ENCODE assay signal across 7 mouse cellular contexts in the genomic region with DNA sequence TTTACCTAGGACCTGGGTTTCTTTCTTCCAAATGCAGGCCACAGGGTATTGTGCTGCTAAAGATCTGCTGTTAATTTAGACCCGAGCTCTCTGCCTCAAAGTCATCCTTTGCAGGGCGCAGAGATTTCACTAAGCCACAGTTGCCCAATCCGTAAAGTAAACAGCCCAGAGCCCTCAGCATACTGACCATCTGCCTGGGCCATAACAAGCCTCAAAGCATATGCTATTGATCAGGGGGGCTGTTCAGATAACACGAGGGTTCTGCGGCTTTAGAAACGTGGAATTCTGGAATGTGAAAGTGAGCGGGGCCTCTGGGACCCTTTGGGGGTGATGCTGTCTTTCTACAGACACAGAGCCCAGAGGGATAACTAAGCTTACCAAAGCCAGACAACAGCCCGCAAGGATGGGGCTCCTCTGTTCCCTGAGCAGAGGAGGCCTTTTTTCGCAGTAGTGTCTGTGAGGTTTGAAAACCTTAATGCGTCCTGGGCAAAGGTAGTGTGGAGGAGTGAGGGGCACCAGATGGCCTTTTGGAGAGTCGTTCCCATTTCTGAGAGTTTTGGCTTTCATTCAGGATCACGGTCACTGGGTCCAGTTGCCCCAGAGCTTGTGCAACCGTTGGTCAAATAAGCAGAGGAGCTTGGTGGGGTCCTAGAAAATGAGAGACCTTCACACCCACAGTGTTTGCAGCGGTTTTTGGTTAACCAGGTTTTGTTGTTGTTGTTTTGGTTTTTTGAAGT.
DNase-seq lines count a peak whose midpoint lies in the region; ATAC-seq and TF ChIP-seq lines count a peak whose summit lies in the region.

No protein-coding gene starts in this region.

- no peak overlapping the region for H3K27ac ChIP-seq in ES-Bruce4 (ENCODE audit: insufficient read depth, low read length)
- H3K27ac ChIP-seq in forebrain, embryonic 13.5 days, result peak overlapping the region; percentile 44; the same call in 1 of the 2 replicates
- H3K27ac ChIP-seq in liver, embryonic 14.5 days, result no peak overlapping the region
- 0 out of 2 replicates have a peak overlapping the region, but pooled peaks have one; percentile 59 for H3K27ac ChIP-seq in stomach, postnatal 0 days (replicated peaks)

- peaks cover 3% of the 10 kb centered on the region for H3K9me3 ChIP-seq in ES-Bruce4 (replicated peaks; ENCODE audit: control insufficient read depth, insufficient read depth, low read length, poor library complexity, severe bottlenecking)
- H3K9me3 ChIP-seq in forebrain, embryonic 13.5 days (replicated peaks), result no peaks in the 10 kb centered on the region
- H3K9me3 ChIP-seq in liver, embryonic 14.5 days (ENCODE audit: control insufficient read depth, low read length), result no peaks in the 10 kb centered on the region
- H3K9me3 ChIP-seq in stomach, postnatal 0 days (ENCODE audit: control insufficient read depth, low read length), result no peaks in the 10 kb centered on the region

- no peak for TF ChIP-seq CTCF in ES-Bruce4 (IDR thresholded peaks at IDR 0.05; ENCODE audit: low read depth, low read length)
- TF ChIP-seq CTCF in liver, embryonic 14.5 days (IDR thresholded peaks at IDR 0.05; ENCODE audit: low read depth), result no peak
- TF ChIP-seq CTCF in stomach, postnatal 0 days (IDR thresholded peaks at IDR 0.05; ENCODE audit: low read depth), result no peak

- 9% methylated on average over 14 of the region's 14 CpGs for WGBS in forebrain, embryonic 13.5 days
- WGBS in liver, embryonic 14.5 days (ENCODE audit: insufficient replicate concordance), result 36% methylated on average over 14 of the region's 14 CpGs
- WGBS in stomach, postnatal 0 days, result 39% methylated on average over 14 of the region's 14 CpGs

- peak; percentile 77 for DNase-seq in adipocyte (ENCODE audit: low spot score)
- DNase-seq in liver, embryonic 14.5 days (ENCODE audit: low read depth in 3 of 3, low spot score in 3 of 3), result no peak
- no peak for DNase-seq in stomach, postnatal 0 days (ENCODE audit: low spot score)
- DNase-seq in gastrocnemius, adult 18-20 months (ENCODE audit: low spot score), result no peak

- peak overlapping the region; percentile 73 for H3K4me2 ChIP-seq in forebrain, embryonic 13.5 days
- H3K4me2 ChIP-seq in liver, embryonic 14.5 days (ENCODE audit: low read depth), result peak overlapping the region; percentile 44
- peak overlapping the region; percentile 47 for H3K4me2 ChIP-seq in stomach, postnatal 0 days (replicated peaks; ENCODE audit: low read depth)

- no peaks in the 10 kb centered on the region for H3K27me3 ChIP-seq in ES-Bruce4 (ENCODE audit: control insufficient read depth, insufficient read depth, low read length, poor library complexity, severe bottlenecking)
- H3K27me3 ChIP-seq in forebrain, embryonic 13.5 days, result no peaks in the 10 kb centered on the region
- H3K27me3 ChIP-seq in liver, embryonic 14.5 days (ENCODE audit: control insufficient read depth, insufficient read depth, low read length), result no peaks in the 10 kb centered on the region
- no peaks in the 10 kb centered on the region for H3K27me3 ChIP-seq in stomach, postnatal 0 days (ENCODE audit: control insufficient read depth, insufficient read depth, low read length)

- peak; percentile 34 for ATAC-seq in forebrain, embryonic 13.5 days
- peak; percentile 58; the same call in 1 of the 2 replicates for ATAC-seq in liver, embryonic 14.5 days (ENCODE audit: insufficient read depth)
- ATAC-seq in stomach, postnatal 0 days (ENCODE audit: low FRiP score, low TSS enrichment), result no peak
- ATAC-seq in activated CD4-positive, CD25-positive, alpha-beta regulatory T cell, adult 4 months, result no peak

- peak overlapping the region; percentile 49 for H3K9ac ChIP-seq in ES-Bruce4 (ENCODE audit: low read depth, poor library complexity, severe bottlenecking)
- peak overlapping the region; percentile 76 for H3K9ac ChIP-seq in forebrain, embryonic 13.5 days
- no peak overlapping the region for H3K9ac ChIP-seq in liver, embryonic 14.5 days (replicated peaks)
- H3K9ac ChIP-seq in stomach, postnatal 0 days (ENCODE audit: low read length), result peak overlapping the region; percentile 28

- no peaks in the 10 kb centered on the region for H3K4me1 ChIP-seq in ES-Bruce4 (ENCODE audit: control insufficient read depth, insufficient read depth, low read length)
- peaks cover 38% of the 10 kb centered on the region for H3K4me1 ChIP-seq in forebrain, embryonic 13.5 days
- H3K4me1 ChIP-seq in liver, embryonic 14.5 days (replicated peaks; ENCODE audit: control insufficient read depth in 2 of 2, insufficient read depth in 2 of 2, low read length in 1 of 2), result peaks cover 0 to 14% of the 10 kb centered on the region in 2 experiments; a peak in 2 of 4 replicates
- peaks cover 12% of the 10 kb centered on the region for H3K4me1 ChIP-seq in stomach, postnatal 0 days (replicated peaks; ENCODE audit: control insufficient read depth, insufficient read depth)

- peak overlapping the region; percentile 76 for H3K4me3 ChIP-seq in ES-Bruce4 (ENCODE audit: low read depth, low read length)
- H3K4me3 ChIP-seq in forebrain, embryonic 13.5 days, result peak overlapping the region; percentile 53
- peak overlapping the region; percentile 28 to 54 for H3K4me3 ChIP-seq in liver, embryonic 14.5 days (ENCODE audit: insufficient read depth in 1 of 2, low read depth in 2 of 2, low read length in 2 of 2)
- peak overlapping the region; percentile 36 for H3K4me3 ChIP-seq in stomach, postnatal 0 days (ENCODE audit: low read depth, low read length)

- no peaks in the 10 kb centered on the region for H3K36me3 ChIP-seq in ES-Bruce4 (ENCODE audit: control insufficient read depth, insufficient read depth, low read length, poor library complexity, severe bottlenecking)
- no peaks in the 10 kb centered on the region for H3K36me3 ChIP-seq in forebrain, embryonic 13.5 days (ENCODE audit: poor library complexity, severe bottlenecking)
- H3K36me3 ChIP-seq in liver, embryonic 14.5 days (replicated peaks; ENCODE audit: control insufficient read depth, insufficient read depth, low read depth), result no peaks in the 10 kb centered on the region
- H3K36me3 ChIP-seq in stomach, postnatal 0 days (ENCODE audit: control insufficient read depth, insufficient read depth, low read length), result no peaks in the 10 kb centered on the region

- TF ChIP-seq POLR2A in ES-Bruce4 (IDR thresholded peaks at IDR 0.05; ENCODE audit: insufficient read depth, low read length), result no peak

- TF ChIP-seq EP300 in ES-Bruce4 (IDR thresholded peaks at IDR 0.05; ENCODE audit: insufficient read depth, low read depth, low read length), result no peak
- no peak for TF ChIP-seq EP300 in liver, embryonic 14.5 days (IDR thresholded peaks at IDR 0.05; ENCODE audit: low read depth)
- TF ChIP-seq EP300 in stomach, postnatal 0 days (optimal IDR thresholded peaks at IDR 0.05), result no peak

Comparison
In these comparisons a context has a peak if more than half of its experiments do, and no peak if none do; other contexts are left out.
1. H3K27ac ChIP-seq: peak in forebrain, embryonic 13.5 days (single experiment) and stomach, postnatal 0 days (single experiment); none in ES-Bruce4 (single experiment) and liver, embryonic 14.5 days (single experiment).
2. ATAC-seq: peak in forebrain, embryonic 13.5 days (single experiment) and liver, embryonic 14.5 days (single experiment); none in stomach, postnatal 0 days (single experiment) and activated CD4-positive, CD25-positive, alpha-beta regulatory T cell, adult 4 months (single experiment).
3. Peak in every context shown above with its lines, with median percentiles within 50 percentile points of each other: H3K4me3 ChIP-seq and H3K4me2 ChIP-seq.